Mouse (Mus musculus) liver, adult 2 months (tissue): Measurements from ENCODE around the gene Ccdc81. TPM values are rescaled to one million over a fixed set of nuclear protein-coding genes. Genes with fewer than 3 reads are reported as not detected.

ENCODE experiments used
- DNase-seq: peaks from one replicate; pipeline ENCODE4 v3.0.0-alpha.2; 2011; ENCODE audit warnings: low read depth, low spot score; ENCODE audit errors: extremely low read depth
- H3K27ac ChIP-seq: fragments of 200-500 bp; replicated peaks from 2 replicates; pipeline ENCODE4 v1.5.1; 2012; ENCODE audit warnings: low read depth, mild to moderate bottlenecking, control low read depth, inconsistent platforms, low read length; ENCODE audit not compliant: insufficient read depth
- H3K27me3 ChIP-seq: fragments of 200-500 bp; 2 replicates; pipeline ENCODE4 v1.6.1; 2012; ENCODE audit warnings: mild to moderate bottlenecking, moderate library complexity, low read length, inconsistent platforms; ENCODE audit not compliant: control insufficient read depth, insufficient read depth
- H3K36me3 ChIP-seq: fragments of 200-500 bp; 2 replicates; pipeline ENCODE4 v1.6.1; 2012; ENCODE audit warnings: low read length, inconsistent platforms; ENCODE audit not compliant: control insufficient read depth, insufficient read depth
- H3K4me1 ChIP-seq: fragments of 200-500 bp; 2 replicates; pipeline ENCODE4 v1.6.1; 2011; ENCODE audit warnings: low read length; ENCODE audit not compliant: control insufficient read depth, insufficient read depth
- H3K4me3 ChIP-seq: fragments of 200-500 bp; 2 replicates; pipeline ENCODE4 v1.5.1; 2011; ENCODE audit warnings: low read depth, mild to moderate bottlenecking, control low read depth, low read length, moderate library complexity; ENCODE audit not compliant: insufficient read depth
- H3K79me2 ChIP-seq: fragments of 200-500 bp; 2 replicates; pipeline ENCODE4 v1.6.1; 2012; ENCODE audit warnings: inconsistent platforms, mild to moderate bottlenecking, low read length, moderate library complexity; ENCODE audit not compliant: control insufficient read depth, insufficient read depth
- H3K9ac ChIP-seq: fragments of 200-500 bp; 2 replicates; pipeline ENCODE4 v1.6.1; 2012; ENCODE audit warnings: low read depth, mild to moderate bottlenecking, control low read depth, inconsistent platforms, low read length
- CTCF ChIP-seq: fragments of 200-500 bp; IDR thresholded peaks from 2 replicates; pipeline ENCODE4 v1.5.1; 2011; ENCODE audit warnings: low read depth, low read length, control low read depth
- POLR2A ChIP-seq: fragments of 200-500 bp; IDR thresholded peaks from 2 replicates; pipeline ENCODE4 v1.6.1; 2011; ENCODE audit warnings: low read length, control low read depth; ENCODE audit not compliant: insufficient read depth; ENCODE audit errors: extremely low read depth
- WGBS: fragments of 180-500 bp; shearing (Covaris S2); methylation state at CpG from one replicate; pipeline ENCODE4 v1.1.7; 2018; 5-methylcytosine and 5-hydroxymethylcytosine counted together
- polyA plus RNA-seq: library from polyadenylated mRNA; depleted of rRNA; stranded (reverse); fragments of >200 nt; gene quantifications from 2 replicates; pipeline ENCODE4 v1.2.3, GENCODE M21; 2012; rRNA removed
- total RNA-seq: library from RNA; depleted of rRNA; stranded (reverse); fragments of >200 nt; gene quantifications from 2 replicates; pipeline ENCODE4 v1.2.3, GENCODE M21; 2014; rRNA removed

Ccdc81 gene
- total and polyA plus RNA-seq, 2 experiments = not detected

DNA sequence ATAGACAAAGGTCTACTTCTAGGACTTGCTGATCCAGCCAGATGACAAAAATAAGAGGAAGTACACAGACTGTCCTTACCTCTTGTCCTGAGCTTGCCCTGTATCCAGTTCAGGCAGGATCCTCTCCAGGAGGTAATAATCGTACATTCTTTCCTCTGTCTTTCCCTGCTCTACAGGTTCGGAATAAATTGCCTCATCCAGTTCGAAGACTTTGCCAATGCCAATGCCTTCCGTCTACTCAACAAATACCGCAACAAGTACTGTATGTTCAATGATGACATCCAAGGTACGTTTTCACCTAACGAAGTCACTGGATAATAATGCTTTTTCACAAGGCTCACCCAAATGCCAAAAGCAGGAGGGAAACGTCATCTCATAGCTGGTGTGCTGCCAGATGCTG lies 69.9 kb downstream of the Ccdc81 start:
- no peaks in the 10 kb centered on the region for H3K4me1 ChIP-seq
- no peaks in the 10 kb centered on the region for H3K79me2 ChIP-seq
- no peaks in the 10 kb centered on the region for H3K36me3 ChIP-seq
- no peak overlapping the region for H3K27ac ChIP-seq
- no peaks in the 10 kb centered on the region for H3K27me3 ChIP-seq
- TF ChIP-seq CTCF = no peak
- H3K4me3 ChIP-seq = no peak overlapping the region
- WGBS = 86% methylated on average over 8 of the region's 8 CpGs
- DNase-seq = no peak
- no peak overlapping the region for H3K9ac ChIP-seq

DNA sequence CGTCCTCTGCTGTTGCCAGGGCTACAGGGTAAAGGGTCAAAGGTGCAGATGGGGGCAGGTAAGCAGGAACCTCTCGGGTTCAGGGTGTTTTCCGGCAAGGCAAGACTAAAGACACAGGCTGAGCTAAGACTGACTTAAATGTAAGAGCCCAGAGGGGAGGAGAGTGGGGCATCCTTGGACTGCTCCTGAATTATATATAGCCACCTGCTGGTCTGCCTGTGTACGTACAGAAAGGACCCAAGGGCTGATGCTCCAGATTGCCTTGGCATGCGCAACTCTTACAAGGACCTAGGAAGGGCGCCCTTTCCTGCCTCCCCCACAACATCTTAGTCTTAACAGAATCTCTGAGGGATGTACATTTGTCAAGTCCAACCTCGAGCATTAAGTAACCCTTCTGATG lies 74.2 kb downstream of the Ccdc81 start:
- Histone ChIP-seq H3K4me3 (no peak overlapping the region), H3K27ac (no peak overlapping the region), H3K36me3 (no peaks in the 10 kb centered on the region), H3K4me1 (no peaks in the 10 kb centered on the region), H3K27me3 (no peaks in the 10 kb centered on the region), H3K79me2 (no peaks in the 10 kb centered on the region), H3K9ac (no peak overlapping the region)
- DNase-seq = no peak
- WGBS = 52% methylated on average over 7 of the region's 7 CpGs
- TF ChIP-seq CTCF (no peak), POLR2A (no peak)

DNA sequence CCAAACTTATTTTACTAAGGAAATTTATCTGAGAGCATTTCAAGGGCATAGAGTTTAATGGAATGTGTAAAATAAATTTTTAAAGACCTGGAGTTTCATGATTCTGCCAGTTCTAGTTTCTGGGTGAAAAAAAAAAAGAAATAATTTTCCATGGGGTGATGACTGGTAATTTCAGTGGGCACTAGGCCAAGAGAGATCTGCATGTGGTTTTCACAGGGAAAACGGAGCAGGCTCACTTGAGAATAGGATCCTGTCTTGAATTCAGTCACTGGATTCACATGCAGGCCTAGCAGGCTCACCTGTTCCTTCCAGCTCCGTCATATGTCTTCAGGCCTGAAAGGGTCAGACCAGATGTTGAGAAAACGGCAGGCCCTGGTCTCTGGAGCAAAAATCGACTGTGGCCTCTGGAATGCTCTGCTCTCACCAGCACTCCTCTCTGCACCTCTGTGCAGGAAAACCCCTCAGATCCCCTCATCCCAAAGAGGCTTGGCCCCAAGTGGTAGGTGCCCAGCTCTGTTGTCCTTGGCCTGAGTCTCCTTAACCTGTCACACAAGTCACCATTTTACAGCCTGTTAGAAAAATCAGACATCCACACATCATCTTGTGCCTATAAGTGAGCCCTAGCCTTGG lies 74.9 kb downstream of the Ccdc81 start:
- no peak overlapping the region for H3K9ac ChIP-seq
- no peaks in the 10 kb centered on the region for H3K27me3 ChIP-seq
- no peak overlapping the region for H3K27ac ChIP-seq
- no peak for DNase-seq
- WGBS = 83% methylated on average over 4 of the region's 4 CpGs
- no peak overlapping the region for H3K4me3 ChIP-seq
- no peaks in the 10 kb centered on the region for H3K79me2 ChIP-seq
- TF ChIP-seq POLR2A = no peak
- TF ChIP-seq CTCF = no peak
- H3K4me1 ChIP-seq = no peaks in the 10 kb centered on the region
- H3K36me3 ChIP-seq = no peaks in the 10 kb centered on the region

Other genes starting within 250 kb of the Ccdc81 start
- 53.6 and 55.2 TPM in 2 replicates for gene Hikeshi, start 37.6 kb upstream of the Ccdc81 start, total RNA-seq
- 44.1 and 45.0 TPM in 2 replicates for gene Hikeshi, start 37.6 kb upstream of the Ccdc81 start, polyA plus RNA-seq
- 30.7 and 43.5 TPM in 2 replicates for gene Eed, start 77.4 kb upstream of the Ccdc81 start, total RNA-seq
- gene Eed, start 77.4 kb upstream of the Ccdc81 start, polyA plus RNA-seq = 10.7 and 16.1 TPM in 2 replicates
- 120 and 127 TPM in 2 replicates for gene Picalm, start 226.6 kb upstream of the Ccdc81 start, total RNA-seq
- 24.6 and 29.7 TPM in 2 replicates for gene Picalm, start 226.6 kb upstream of the Ccdc81 start, polyA plus RNA-seq